Mouse (Mus musculus): ENCODE data around the gene Esp1. TPM values are rescaled to one million over a fixed set of nuclear protein-coding genes. Genes with fewer than 3 reads are reported as not detected.
"Not testable (repeated sequence)": the region's sequence is repeated elsewhere in the genome, so short reads cannot be mapped to it uniquely, and the experiment has no call there.

The Esp1 gene
- polyA plus RNA-seq (2012; rRNA removed) = not detected in 2 replicates

- H3K36me3 ChIP-seq (ENCODE audit: control insufficient read depth, insufficient read depth, low read length) = no peaks in the 10 kb centered on the region
- H3K4me3 ChIP-seq (ENCODE audit: insufficient read depth, low read depth, low read length) = no peak within 1 kb of the TSS
- H3K4me1 ChIP-seq (ENCODE audit: control insufficient read depth, insufficient read depth, low read length) = no peaks in the 10 kb centered on the region
- no peak for TF ChIP-seq CTCF (conservative IDR thresholded peaks at IDR 0.05; ENCODE audit: insufficient read depth, insufficient read length, low read depth, low read length)
- TF ChIP-seq POLR2A (IDR thresholded peaks at IDR 0.05; ENCODE audit: low read depth, low read length) = no peak
- H3K27ac ChIP-seq (ENCODE audit: insufficient read depth, low read depth, low read length) = no peak within 1 kb of the TSS
- DNase-seq = no peak
- 76% methylated on average over 2 of the region's 2 CpGs for WGBS
- H3K27me3 ChIP-seq (replicated peaks; ENCODE audit: control insufficient read depth, insufficient read depth, low read length) = no peaks in the 10 kb centered on the region; the same call in 1 of the 2 replicates
These were observed at the start of gene Esp1 for GRCm38 (mm10) chr17:40726820-40727219. Esp1 (plus strand) TSS chr17:40727120.

- DNase-seq = no peak
- H3K4me3 ChIP-seq (ENCODE audit: insufficient read depth, low read depth, low read length) = no peak overlapping the region
- no peaks in the 10 kb centered on the region for H3K4me1 ChIP-seq (ENCODE audit: control insufficient read depth, insufficient read depth, low read length)
- TF ChIP-seq POLR2A (IDR thresholded peaks at IDR 0.05; ENCODE audit: low read depth, low read length) (no peak), CTCF (conservative IDR thresholded peaks at IDR 0.05; ENCODE audit: insufficient read depth, insufficient read length, low read depth, low read length) (no peak)
- H3K36me3 ChIP-seq (ENCODE audit: control insufficient read depth, insufficient read depth, low read length) = no peaks in the 10 kb centered on the region
- H3K27ac ChIP-seq (ENCODE audit: insufficient read depth, low read depth, low read length) = no peak overlapping the region
- H3K27me3 ChIP-seq (replicated peaks; ENCODE audit: control insufficient read depth, insufficient read depth, low read length) = no peaks in the 10 kb centered on the region
These were observed 10.6 kb upstream of the Esp1 start for GRCm38 (mm10) chr17:40716273-40716672.

- DNase-seq; H3K27ac ChIP-seq (ENCODE audit: insufficient read depth, low read depth, low read length); H3K36me3 ChIP-seq (ENCODE audit: control insufficient read depth, insufficient read depth, low read length); H3K4me1 ChIP-seq (ENCODE audit: control insufficient read depth, insufficient read depth, low read length); H3K27me3 ChIP-seq (replicated peaks; ENCODE audit: control insufficient read depth, insufficient read depth, low read length); H3K4me3 ChIP-seq (ENCODE audit: insufficient read depth, low read depth, low read length): not testable (repeated sequence)
These were observed 9.9 kb upstream of the Esp1 start for GRCm38 (mm10) chr17:40717055-40717454.

GRCm38 (mm10) chr17:40731296-40731695, 4.4 kb downstream of the Esp1 start:
- H3K4me3 ChIP-seq (ENCODE audit: insufficient read depth, low read depth, low read length) = no peak overlapping the region
- H3K27me3 ChIP-seq (replicated peaks; ENCODE audit: control insufficient read depth, insufficient read depth, low read length) = no peaks in the 10 kb centered on the region; the same call in 1 of the 2 replicates
- H3K4me1 ChIP-seq (ENCODE audit: control insufficient read depth, insufficient read depth, low read length) = no peaks in the 10 kb centered on the region
- WGBS = 71% methylated on average over 2 of the region's 2 CpGs
- DNase-seq = no peak
- H3K27ac ChIP-seq (ENCODE audit: insufficient read depth, low read depth, low read length) = no peak overlapping the region
- H3K36me3 ChIP-seq (ENCODE audit: control insufficient read depth, insufficient read depth, low read length) = no peaks in the 10 kb centered on the region
- no peak for TF ChIP-seq POLR2A (IDR thresholded peaks at IDR 0.05; ENCODE audit: low read depth, low read length)
- TF ChIP-seq CTCF (conservative IDR thresholded peaks at IDR 0.05; ENCODE audit: insufficient read depth, insufficient read length, low read depth, low read length) = no peak

- Histone ChIP-seq H3K27me3 (replicated peaks; ENCODE audit: control insufficient read depth, insufficient read depth, low read length) (no peaks in the 10 kb centered on the region; the same call in 1 of the 2 replicates), H3K36me3 (ENCODE audit: control insufficient read depth, insufficient read depth, low read length) (no peaks in the 10 kb centered on the region), H3K4me1 (ENCODE audit: control insufficient read depth, insufficient read depth, low read length) (no peaks in the 10 kb centered on the region), H3K4me3 (ENCODE audit: insufficient read depth, low read depth, low read length) (no peak overlapping the region), H3K27ac (ENCODE audit: insufficient read depth, low read depth, low read length) (no peak overlapping the region)
- no peak for DNase-seq
- WGBS = 37% methylated on average over 4 of the region's 4 CpGs
- TF ChIP-seq POLR2A (IDR thresholded peaks at IDR 0.05; ENCODE audit: low read depth, low read length) (no peak), CTCF (conservative IDR thresholded peaks at IDR 0.05; ENCODE audit: insufficient read depth, insufficient read length, low read depth, low read length) (no peak)
These were observed 4.8 kb downstream of the Esp1 start for GRCm38 (mm10) chr17:40731724-40732123.

GRCm38 (mm10) chr17:40763662-40764061, 36.7 kb downstream of the Esp1 start:
- H3K4me3 ChIP-seq (ENCODE audit: insufficient read depth, low read depth, low read length) = no peak overlapping the region
- TF ChIP-seq POLR2A (IDR thresholded peaks at IDR 0.05; ENCODE audit: low read depth, low read length) (no peak), CTCF (conservative IDR thresholded peaks at IDR 0.05; ENCODE audit: insufficient read depth, insufficient read length, low read depth, low read length) (no peak)
- H3K36me3 ChIP-seq (ENCODE audit: control insufficient read depth, insufficient read depth, low read length) = no peaks in the 10 kb centered on the region
- 78% methylated on average over 4 of the region's 4 CpGs for WGBS
- no peak overlapping the region for H3K27ac ChIP-seq (ENCODE audit: insufficient read depth, low read depth, low read length)
- DNase-seq = no peak
- no peaks in the 10 kb centered on the region; the same call in 1 of the 2 replicates for H3K27me3 ChIP-seq (replicated peaks; ENCODE audit: control insufficient read depth, insufficient read depth, low read length)
- no peaks in the 10 kb centered on the region for H3K4me1 ChIP-seq (ENCODE audit: control insufficient read depth, insufficient read depth, low read length)

GRCm38 (mm10) chr17:40767120-40767519, 40.2 kb downstream of the Esp1 start:
- H3K4me3 ChIP-seq (ENCODE audit: insufficient read depth, low read depth, low read length) = no peak overlapping the region
- no peak overlapping the region for H3K27ac ChIP-seq (ENCODE audit: insufficient read depth, low read depth, low read length)
- TF ChIP-seq POLR2A (IDR thresholded peaks at IDR 0.05; ENCODE audit: low read depth, low read length) = no peak
- no peak for TF ChIP-seq CTCF (conservative IDR thresholded peaks at IDR 0.05; ENCODE audit: insufficient read depth, insufficient read length, low read depth, low read length)
- no peaks in the 10 kb centered on the region; the same call in 1 of the 2 replicates for H3K27me3 ChIP-seq (replicated peaks; ENCODE audit: control insufficient read depth, insufficient read depth, low read length)
- DNase-seq = no peak
- no peaks in the 10 kb centered on the region for H3K4me1 ChIP-seq (ENCODE audit: control insufficient read depth, insufficient read depth, low read length)
- 77% methylated on average over 1 of the region's 1 CpGs for WGBS
- no peaks in the 10 kb centered on the region for H3K36me3 ChIP-seq (ENCODE audit: control insufficient read depth, insufficient read depth, low read length)

Other genes with a start within 250 kb of the Esp1 start
- not detected in 2 replicates for gene Esp8, start 207.1 kb upstream of the Esp1 start, polyA plus RNA-seq (2012; rRNA removed)
- gene Esp6, start 165.6 kb upstream of the Esp1 start, polyA plus RNA-seq (2012; rRNA removed) = not detected in 2 replicates
- gene Esp4, start 128.5 kb upstream of the Esp1 start, polyA plus RNA-seq (2012; rRNA removed) = not detected in 2 replicates
- gene Esp3, start 95.0 kb upstream of the Esp1 start, polyA plus RNA-seq (2012; rRNA removed) = not detected in 2 replicates
- 0.20 and 0.54 TPM in 2 replicates for gene Crisp2, start 79.9 kb downstream of the Esp1 start, polyA plus RNA-seq (2012; rRNA removed)
- not detected in 2 replicates for gene Rhag, start 84.0 kb downstream of the Esp1 start, polyA plus RNA-seq (2012; rRNA removed)
- 2.9 and 3.7 TPM in 2 replicates for gene 9130008F23Rik, start 153.4 kb downstream of the Esp1 start, polyA plus RNA-seq (2012; rRNA removed)
- gene Glyatl3, start 187.2 kb downstream of the Esp1 start, polyA plus RNA-seq (2012; rRNA removed) = not detected in 2 replicates
- 60.7 and 73.0 TPM in 2 replicates for gene Mut, start 207.6 kb downstream of the Esp1 start, polyA plus RNA-seq (2012; rRNA removed)
- gene Cenpq, start 207.9 kb downstream of the Esp1 start, polyA plus RNA-seq (2012; rRNA removed) = 0.56 and 1.0 TPM in 2 replicates